Mouse (Mus musculus) kidney, embryonic 15.5 days (tissue): ENCODE results near the gene Ptprc. TPM values are rescaled to one million over a fixed set of nuclear protein-coding genes. Genes with fewer than 3 reads are reported as not detected.

ENCODE experiments used
- ATAC-seq: fragments of 200-750 bp; cut with Nextera tagmentation; replicated peaks from 2 replicates; pipeline ENCODE4 v1.8.0; 2017; ENCODE audit warnings: moderate TSS enrichment; ENCODE audit not compliant: low FRiP score
- H3K27ac ChIP-seq: fragments of 300-500 bp; sonication (generic); 2 replicates; pipeline ENCODE4 v1.5.1; 2015; ENCODE audit warnings: mild to moderate bottlenecking, inconsistent platforms
- H3K27me3 ChIP-seq: fragments of 300-500 bp; sonication (generic); 2 replicates; pipeline ENCODE4 v1.6.1; 2015; ENCODE audit warnings: inconsistent platforms
- H3K36me3 ChIP-seq: fragments of 300-500 bp; sonication (generic); 2 replicates; pipeline ENCODE4 v1.6.1; 2015; ENCODE audit warnings: inconsistent platforms
- H3K4me1 ChIP-seq: fragments of 300-500 bp; sonication (generic); 2 replicates; pipeline ENCODE4 v1.6.1; 2015; ENCODE audit warnings: inconsistent platforms
- H3K4me2 ChIP-seq: fragments of 300-500 bp; sonication (generic); 2 replicates; pipeline ENCODE4 v1.6.1; 2015; ENCODE audit warnings: moderate library complexity, mild to moderate bottlenecking, inconsistent platforms
- H3K4me3 ChIP-seq: fragments of 300-500 bp; sonication (generic); replicated peaks from 2 replicates; pipeline ENCODE4 v1.5.1; 2015; ENCODE audit warnings: mild to moderate bottlenecking, inconsistent platforms
- H3K9ac ChIP-seq: fragments of 300-500 bp; sonication (generic); 2 replicates; pipeline ENCODE4 v1.6.1; 2015; ENCODE audit warnings: mild to moderate bottlenecking, inconsistent platforms
- H3K9me3 ChIP-seq: fragments of 300-500 bp; sonication (generic); replicated peaks from 2 replicates; pipeline ENCODE4 v1.6.1; 2016; ENCODE audit warnings: inconsistent platforms
- WGBS: fragments of 180-500 bp; shearing (Covaris S2); methylation state at CpG from one replicate; pipeline ENCODE4 v1.1.7; 2015; ENCODE audit warnings: mixed read lengths; 5-methylcytosine and 5-hydroxymethylcytosine counted together
- polyA plus RNA-seq: library from polyadenylated mRNA; unstranded; fragments of >200 nt; fragmentation: Nextera tagmentation; extraction: Ambion mirVana; gene quantifications from 2 replicates; pipeline ENCODE4 v1.2.1, GENCODE M21; 2015

The Ptprc gene
- polyA plus RNA-seq, 1 experiment from 2014 or later, result 4.0 TPM

DNA sequence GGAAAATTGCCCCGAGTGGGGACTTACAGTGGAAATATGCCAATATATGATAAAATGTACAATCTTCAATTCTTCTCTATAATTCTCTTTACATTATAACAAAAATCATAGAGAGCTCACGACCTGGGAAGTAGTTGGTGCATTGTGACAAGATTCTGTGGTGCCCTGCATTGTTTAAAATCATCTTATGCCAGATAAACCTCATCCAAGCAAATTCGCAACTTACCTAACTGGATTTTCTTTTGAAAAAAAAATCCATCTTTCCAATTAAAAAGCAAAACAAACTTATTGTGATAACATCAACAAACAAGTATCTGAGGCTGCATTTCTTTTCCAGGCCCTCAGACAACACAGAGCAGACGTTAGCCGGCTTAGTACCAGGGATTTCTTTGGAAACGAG is 1.8 kb downstream of the Ptprc start:
- WGBS, result 83% methylated on average over 6 of the region's 6 CpGs
- Histone ChIP-seq H3K4me2 (no peak overlapping the region), H3K4me1 (no peaks in the 10 kb centered on the region), H3K27me3 (no peaks in the 10 kb centered on the region), H3K9ac (no peak overlapping the region), H3K9me3 (no peaks in the 10 kb centered on the region), H3K36me3 (no peaks in the 10 kb centered on the region), H3K27ac (no peak overlapping the region), H3K4me3 (no peak overlapping the region)
- no peak for ATAC-seq

- Histone ChIP-seq H3K9me3 (no peaks in the 10 kb centered on the region), H3K4me2 (no peak overlapping the region), H3K4me1 (no peaks in the 10 kb centered on the region), H3K27ac (no peak overlapping the region), H3K4me3 (no peak overlapping the region), H3K36me3 (no peaks in the 10 kb centered on the region), H3K9ac (no peak overlapping the region), H3K27me3 (no peaks in the 10 kb centered on the region)
- no peak for ATAC-seq
- 72% methylated on average over 3 of the region's 3 CpGs for WGBS
Observed at GRCm38 (mm10) chr1:138172547-138172946, 3.0 kb downstream of the Ptprc start.

DNA sequence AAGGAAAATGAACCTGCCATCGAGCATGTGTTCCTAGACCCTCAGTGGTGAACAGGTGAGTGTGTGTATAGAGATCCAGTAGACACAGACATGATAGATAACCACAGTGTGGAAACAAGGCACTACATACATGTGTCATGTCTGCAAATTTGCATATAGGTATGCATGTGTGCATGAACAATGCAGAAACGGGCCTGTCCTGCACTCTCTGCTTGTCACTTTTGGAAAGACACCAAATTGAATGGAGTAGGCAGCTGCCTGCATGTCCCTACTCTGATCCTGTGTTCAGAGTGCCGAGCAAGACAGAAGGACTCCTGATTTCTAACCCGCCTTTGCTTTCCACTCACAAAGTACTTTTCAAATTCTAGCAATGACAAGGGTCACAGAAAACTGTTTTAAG is 3.4 kb downstream of the Ptprc start:
- 86% methylated on average over 4 of the region's 4 CpGs for WGBS

DNA sequence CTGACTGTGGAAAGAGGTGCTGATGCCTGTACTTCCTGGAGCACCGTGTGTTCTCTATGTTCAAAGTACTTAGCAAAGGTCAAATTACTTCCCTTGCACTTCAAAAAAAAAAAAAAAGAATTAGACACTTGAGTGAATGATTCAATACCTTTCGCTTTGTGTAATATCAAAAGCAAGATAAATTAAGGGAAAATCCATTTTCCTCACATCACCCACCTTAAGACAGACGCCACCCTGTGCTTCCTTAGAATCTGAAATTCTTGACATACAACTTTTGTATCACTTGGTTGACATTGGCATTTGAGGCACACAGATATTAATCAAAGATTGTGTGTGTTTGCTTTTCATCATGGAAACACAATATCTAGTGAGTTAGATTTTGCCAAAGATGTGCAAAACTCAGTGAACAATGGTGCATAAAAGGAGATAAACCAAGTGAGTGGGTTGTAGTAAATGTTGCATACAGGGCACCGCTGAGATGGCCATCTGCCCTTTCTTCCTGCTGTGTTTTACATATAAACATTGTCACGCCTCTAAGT is 9.2 kb downstream of the Ptprc start:
- H3K27ac ChIP-seq, result no peak overlapping the region
- WGBS, result 70% methylated on average over 5 of the region's 5 CpGs
- H3K9me3 ChIP-seq, result no peaks in the 10 kb centered on the region
- no peaks in the 10 kb centered on the region for H3K27me3 ChIP-seq
- no peak overlapping the region for H3K9ac ChIP-seq
- H3K4me2 ChIP-seq, result no peak overlapping the region
- ATAC-seq, result no peak
- H3K4me1 ChIP-seq, result no peaks in the 10 kb centered on the region
- no peak overlapping the region for H3K4me3 ChIP-seq
- H3K36me3 ChIP-seq, result no peaks in the 10 kb centered on the region

More for the DNA sequence above, 3.4 kb downstream of the Ptprc start:
- Histone ChIP-seq H3K36me3 (no peaks in the 10 kb centered on the region), H3K27me3 (no peaks in the 10 kb centered on the region), H3K4me1 (no peaks in the 10 kb centered on the region), H3K4me3 (no peak overlapping the region), H3K9me3 (no peaks in the 10 kb centered on the region), H3K27ac (no peak overlapping the region), H3K4me2 (no peak overlapping the region), H3K9ac (no peak overlapping the region)
- no peak for ATAC-seq

DNA sequence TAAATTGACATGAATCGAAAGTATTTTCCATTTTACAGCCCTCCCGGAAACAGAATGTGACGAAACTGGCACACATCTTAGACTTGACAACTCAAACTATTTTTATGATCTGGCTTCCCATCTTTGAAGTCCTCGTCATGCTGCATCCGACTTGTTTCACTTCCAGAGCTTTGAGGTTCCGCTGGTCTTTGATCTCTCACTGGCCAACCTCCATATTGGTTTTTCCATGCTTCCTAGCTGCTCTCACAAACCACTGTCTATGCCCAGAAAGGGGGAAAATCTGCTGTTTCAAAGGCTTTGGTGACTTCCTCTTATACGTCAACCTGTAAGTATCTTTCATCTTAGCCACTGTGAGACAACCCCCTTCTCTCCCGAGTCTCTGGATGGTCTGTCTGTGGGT is 12.9 kb downstream of the Ptprc start:
- no peaks in the 10 kb centered on the region for H3K27me3 ChIP-seq
- no peak overlapping the region for H3K4me2 ChIP-seq
- no peaks in the 10 kb centered on the region for H3K4me1 ChIP-seq
- no peak overlapping the region for H3K27ac ChIP-seq
- H3K36me3 ChIP-seq, result no peaks in the 10 kb centered on the region
- no peak overlapping the region for H3K9ac ChIP-seq
- ATAC-seq, result no peak
- WGBS, result 84% methylated on average over 8 of the region's 8 CpGs
- no peak overlapping the region for H3K4me3 ChIP-seq
- H3K9me3 ChIP-seq, result no peaks in the 10 kb centered on the region

DNA sequence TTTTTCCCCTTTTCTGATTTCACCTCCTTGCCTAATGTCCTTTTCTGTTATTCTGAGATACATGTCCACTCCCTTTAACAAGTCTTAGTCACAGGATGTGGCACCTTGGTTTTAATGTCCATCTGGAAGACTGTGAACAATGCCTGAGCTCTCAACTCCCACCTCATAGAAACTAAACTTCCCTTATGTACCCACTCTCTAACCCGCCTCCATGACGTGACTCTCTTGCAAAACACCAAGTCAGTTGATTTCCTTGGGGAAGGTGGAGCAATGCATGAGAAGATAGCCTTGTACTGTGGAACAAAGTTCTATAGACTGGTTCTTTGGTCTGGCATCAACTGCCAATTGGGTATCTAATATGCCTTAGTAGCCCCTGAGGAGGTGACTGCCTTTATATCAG is 16.6 kb downstream of the Ptprc start:
- no peak overlapping the region for H3K27ac ChIP-seq
- no peak overlapping the region for H3K4me3 ChIP-seq
- no peaks in the 10 kb centered on the region for H3K36me3 ChIP-seq
- H3K27me3 ChIP-seq, result no peaks in the 10 kb centered on the region
- WGBS, result 86% methylated on average over 2 of the region's 2 CpGs
- no peaks in the 10 kb centered on the region for H3K9me3 ChIP-seq
- no peak for ATAC-seq
- H3K9ac ChIP-seq, result no peak overlapping the region
- H3K4me2 ChIP-seq, result no peak overlapping the region
- no peaks in the 10 kb centered on the region for H3K4me1 ChIP-seq

GRCm38 (mm10) chr1:138158236-138158635 is 17.3 kb downstream of the Ptprc start:
- no peak overlapping the region for H3K27ac ChIP-seq
- no peak overlapping the region for H3K4me3 ChIP-seq
- ATAC-seq, result no peak
- no peaks in the 10 kb centered on the region for H3K4me1 ChIP-seq
- no peaks in the 10 kb centered on the region for H3K9me3 ChIP-seq
- no peak overlapping the region for H3K9ac ChIP-seq
- H3K36me3 ChIP-seq, result no peaks in the 10 kb centered on the region
- H3K4me2 ChIP-seq, result no peak overlapping the region
- WGBS, result 77% methylated on average over 3 of the region's 3 CpGs
- no peaks in the 10 kb centered on the region for H3K27me3 ChIP-seq

DNA sequence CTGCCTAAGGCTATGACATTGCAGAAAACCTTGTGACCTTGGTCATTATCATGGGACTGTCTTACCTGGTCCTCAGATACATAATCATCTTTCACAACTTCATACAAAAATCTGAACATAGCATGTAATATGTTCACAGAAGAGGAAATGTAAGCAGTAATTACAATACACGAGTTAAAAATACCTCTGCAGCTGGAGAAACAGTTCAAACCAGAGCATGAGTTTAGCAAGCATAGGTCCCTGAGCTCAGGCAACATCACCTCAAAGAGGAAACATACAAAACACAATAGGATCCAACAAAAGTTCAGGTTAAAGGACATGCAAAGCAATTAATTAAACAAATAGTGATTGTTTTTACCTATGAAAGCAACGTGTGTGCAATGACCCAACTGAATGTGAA is 17.8 kb downstream of the Ptprc start:
- 71% methylated on average over 2 of the region's 2 CpGs for WGBS
- Histone ChIP-seq H3K4me2 (no peak overlapping the region), H3K4me3 (no peak overlapping the region), H3K4me1 (no peaks in the 10 kb centered on the region), H3K9ac (no peak overlapping the region), H3K27me3 (no peaks in the 10 kb centered on the region), H3K9me3 (no peaks in the 10 kb centered on the region), H3K36me3 (no peaks in the 10 kb centered on the region), H3K27ac (no peak overlapping the region)
- no peak for ATAC-seq

GRCm38 (mm10) chr1:138157008-138157407 is 18.5 kb downstream of the Ptprc start:
- H3K9me3 ChIP-seq, result no peaks in the 10 kb centered on the region
- H3K27ac ChIP-seq, result no peak overlapping the region
- H3K9ac ChIP-seq, result no peak overlapping the region
- H3K4me1 ChIP-seq, result no peaks in the 10 kb centered on the region
- no peaks in the 10 kb centered on the region for H3K27me3 ChIP-seq
- H3K4me3 ChIP-seq, result no peak overlapping the region
- 80% methylated on average over 3 of the region's 3 CpGs for WGBS
- H3K36me3 ChIP-seq, result no peaks in the 10 kb centered on the region
- ATAC-seq, result no peak
- no peak overlapping the region for H3K4me2 ChIP-seq

DNA sequence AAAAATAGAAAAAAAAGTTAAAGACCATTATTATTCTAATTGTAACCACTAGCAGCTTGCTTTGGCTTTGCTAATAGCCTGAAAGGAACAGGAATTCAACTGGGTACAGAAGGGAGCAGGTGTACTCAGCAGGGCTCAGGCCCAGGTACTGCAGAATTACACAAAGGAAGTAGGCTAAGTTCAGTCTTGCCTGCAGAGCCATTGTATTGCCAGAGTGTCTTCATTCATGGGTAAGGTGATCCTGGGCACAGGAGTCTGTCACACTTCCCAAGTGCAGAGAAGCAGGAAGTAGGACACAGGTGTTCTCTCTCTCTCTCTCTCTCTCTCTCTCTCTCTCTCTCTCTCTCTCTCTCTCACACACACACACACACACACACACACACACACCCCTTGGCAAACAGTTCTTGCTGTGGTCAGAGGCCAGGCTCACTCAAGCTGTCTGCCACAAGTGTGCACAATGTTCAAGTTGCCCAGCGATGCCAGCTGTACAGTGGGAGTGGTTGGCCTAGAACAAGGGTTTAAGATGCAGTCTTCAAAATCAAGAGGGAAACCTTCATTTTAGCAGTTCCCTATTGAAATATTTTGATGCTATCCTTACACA is 21.2 kb downstream of the Ptprc start:
- Histone ChIP-seq H3K9me3 (no peaks in the 10 kb centered on the region), H3K4me1 (no peaks in the 10 kb centered on the region), H3K27ac (no peak overlapping the region), H3K27me3 (no peaks in the 10 kb centered on the region), H3K9ac (no peak overlapping the region), H3K4me3 (no peak overlapping the region), H3K36me3 (no peaks in the 10 kb centered on the region), H3K4me2 (no peak overlapping the region)
- ATAC-seq, result no peak
- WGBS, result 83% methylated on average over 1 of the region's 1 CpGs

GRCm38 (mm10) chr1:138153126-138153525 is 22.4 kb downstream of the Ptprc start:
- no peaks in the 10 kb centered on the region for H3K4me1 ChIP-seq
- WGBS, result 78% methylated on average over 4 of the region's 4 CpGs
- no peak overlapping the region for H3K4me3 ChIP-seq
- no peaks in the 10 kb centered on the region for H3K27me3 ChIP-seq
- no peak overlapping the region for H3K9ac ChIP-seq
- no peaks in the 10 kb centered on the region for H3K9me3 ChIP-seq
- H3K4me2 ChIP-seq, result no peak overlapping the region
- ATAC-seq, result no peak
- H3K27ac ChIP-seq, result no peak overlapping the region
- H3K36me3 ChIP-seq, result no peaks in the 10 kb centered on the region

GRCm38 (mm10) chr1:138148844-138149243 is 26.7 kb downstream of the Ptprc start:
- no peak for ATAC-seq
- Histone ChIP-seq H3K27ac (no peak overlapping the region), H3K4me3 (no peak overlapping the region), H3K4me2 (no peak overlapping the region), H3K9ac (no peak overlapping the region), H3K36me3 (no peaks in the 10 kb centered on the region), H3K4me1 (no peaks in the 10 kb centered on the region), H3K27me3 (no peaks in the 10 kb centered on the region), H3K9me3 (no peaks in the 10 kb centered on the region)
- 60% methylated on average over 4 of the region's 4 CpGs for WGBS

DNA sequence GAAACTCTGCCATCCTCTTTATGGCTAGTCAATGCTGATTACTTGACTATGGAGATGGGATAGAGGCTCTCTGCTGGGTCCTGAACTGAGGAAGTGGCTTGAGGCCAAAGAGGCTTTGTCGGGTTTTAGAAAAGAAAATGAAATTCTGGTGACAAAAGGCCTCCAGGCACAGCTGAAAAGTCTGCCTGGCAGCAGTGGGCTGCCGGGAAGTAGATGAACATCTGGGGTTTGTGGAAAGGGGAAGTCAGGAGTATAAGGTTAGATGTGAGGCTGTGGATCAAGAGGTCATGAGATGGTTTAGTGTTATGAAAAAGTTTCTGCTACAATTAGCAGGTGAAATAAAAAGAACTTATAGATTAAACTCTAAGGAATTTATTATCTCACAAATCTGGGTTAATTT is 29.9 kb downstream of the Ptprc start:
- no peaks in the 10 kb centered on the region for H3K4me1 ChIP-seq
- no peaks in the 10 kb centered on the region for H3K27me3 ChIP-seq
- H3K4me2 ChIP-seq, result no peak overlapping the region
- no peaks in the 10 kb centered on the region for H3K36me3 ChIP-seq
- no peak for ATAC-seq
- 59% methylated on average over 2 of the region's 2 CpGs for WGBS
- H3K9ac ChIP-seq, result no peak overlapping the region
- no peak overlapping the region for H3K27ac ChIP-seq
- H3K9me3 ChIP-seq, result no peaks in the 10 kb centered on the region
- H3K4me3 ChIP-seq, result no peak overlapping the region
